Mouse (Mus musculus): ENCODE results near the gene Dnmbp. TPM values are rescaled to one million over a fixed set of nuclear protein-coding genes. Genes with fewer than 3 reads are reported as not detected.
A peak's percentile ranks its signal among the peaks of the same experiment; 100 is the strongest.

The Dnmbp gene
- polyA plus RNA-seq, 1 experiment from 2014 or later, result 19.2 TPM

DNA sequence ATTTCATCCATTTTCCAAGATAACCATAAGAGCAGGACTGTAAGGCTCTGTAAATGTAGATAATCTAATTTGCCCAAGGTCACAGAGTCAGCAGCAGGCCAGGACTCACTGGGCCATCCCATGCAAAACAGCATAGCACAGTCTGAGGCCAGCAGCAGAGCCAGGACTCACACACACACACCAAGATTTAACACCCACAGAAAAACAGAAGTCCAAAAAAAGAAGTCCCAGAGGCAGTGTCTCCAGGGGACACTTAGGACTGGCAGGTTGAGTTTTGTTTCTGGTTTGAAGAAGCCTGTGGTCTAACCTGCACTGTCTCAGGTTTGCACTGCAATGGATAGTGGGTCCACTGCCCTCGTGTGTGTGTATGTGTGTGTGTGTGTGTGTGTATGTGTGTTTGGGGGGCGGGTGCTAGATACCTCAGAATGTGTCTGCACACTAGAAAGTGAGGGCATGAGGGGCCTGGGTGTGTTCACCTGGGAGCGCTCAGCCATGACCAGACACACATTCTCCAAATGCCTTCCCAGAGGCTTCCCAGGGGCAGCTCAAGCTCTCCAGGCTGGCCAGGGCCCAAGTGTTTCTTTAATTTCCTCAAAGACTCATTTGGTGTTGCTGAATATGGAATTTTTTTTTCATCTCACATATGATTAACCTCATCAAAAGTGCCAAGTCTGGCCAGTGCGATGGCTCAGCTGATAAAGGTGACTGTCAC, 27.1 kb downstream of the Dnmbp start:
- no peak for TF ChIP-seq CTCF (IDR thresholded peaks at IDR 0.05; ENCODE audit: low read depth)
- H3K27ac ChIP-seq, result no peak overlapping the region
- no peak overlapping the region for H3K9ac ChIP-seq (ENCODE audit: low read depth, low read length)
- H3K27me3 ChIP-seq (ENCODE audit: insufficient read depth, low read length), result no peaks in the 10 kb centered on the region
- ATAC-seq (replicated peaks; ENCODE audit: low FRiP score, low read depth), result no peak; the same call in 1 of the 2 replicates
- H3K36me3 ChIP-seq (ENCODE audit: insufficient read depth, low read length), result 0 out of 2 replicates have a peak, but pooled peaks cover 13% of the 10 kb centered on the region
- no peak overlapping the region for H3K4me3 ChIP-seq (replicated peaks; ENCODE audit: low read depth, low read length)
- H3K4me2 ChIP-seq (ENCODE audit: low read length), result no peak overlapping the region
- no peaks in the 10 kb centered on the region for H3K9me3 ChIP-seq (replicated peaks; ENCODE audit: low read length)
- DNase-seq (ENCODE audit: low spot score), result no peak
- H3K4me1 ChIP-seq (replicated peaks; ENCODE audit: insufficient read depth, low read length), result 0 out of 2 replicates have a peak, but pooled peaks cover 7% of the 10 kb centered on the region
- WGBS, result 80% methylated on average over 4 of the region's 4 CpGs

DNA sequence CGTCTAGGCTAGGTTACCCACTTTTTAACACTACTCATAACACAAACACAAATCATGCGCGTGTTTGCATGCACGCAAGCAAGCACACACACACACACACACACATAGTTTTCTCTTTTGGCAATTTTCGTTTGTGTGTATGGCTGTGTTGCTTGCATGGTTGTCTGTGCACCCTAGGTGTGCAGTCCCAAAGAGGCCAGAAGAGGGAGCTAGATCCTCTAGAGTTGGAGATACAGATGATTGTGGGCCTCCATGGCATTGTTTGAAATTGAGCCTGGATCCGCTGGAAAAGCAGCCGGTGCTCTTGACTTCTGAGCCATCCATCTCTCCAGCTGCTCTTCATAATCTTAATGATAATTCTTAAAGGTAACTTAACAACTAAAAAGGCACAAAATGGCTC, 33.5 kb downstream of the Dnmbp start:
- no peak for DNase-seq (ENCODE audit: low spot score)
- no peak for ATAC-seq (replicated peaks; ENCODE audit: low FRiP score, low read depth)
- H3K27ac ChIP-seq, result no peak overlapping the region
- TF ChIP-seq CTCF (IDR thresholded peaks at IDR 0.05; ENCODE audit: low read depth), result peak; percentile 41; the same call in 1 of the 2 replicates
- no peaks in the 10 kb centered on the region for H3K9me3 ChIP-seq (replicated peaks; ENCODE audit: low read length)
- 94% methylated on average over 7 of the region's 7 CpGs for WGBS
- 0 out of 2 replicates have a peak, but pooled peaks cover 22% of the 10 kb centered on the region for H3K36me3 ChIP-seq (ENCODE audit: insufficient read depth, low read length)
- H3K27me3 ChIP-seq (ENCODE audit: insufficient read depth, low read length), result no peaks in the 10 kb centered on the region
- no peak overlapping the region for H3K9ac ChIP-seq (ENCODE audit: low read depth, low read length)
- no peaks in the 10 kb centered on the region for H3K4me1 ChIP-seq (replicated peaks; ENCODE audit: insufficient read depth, low read length)
- H3K4me3 ChIP-seq (replicated peaks; ENCODE audit: low read depth, low read length), result no peak overlapping the region
- no peak overlapping the region for H3K4me2 ChIP-seq (ENCODE audit: low read length)

DNA sequence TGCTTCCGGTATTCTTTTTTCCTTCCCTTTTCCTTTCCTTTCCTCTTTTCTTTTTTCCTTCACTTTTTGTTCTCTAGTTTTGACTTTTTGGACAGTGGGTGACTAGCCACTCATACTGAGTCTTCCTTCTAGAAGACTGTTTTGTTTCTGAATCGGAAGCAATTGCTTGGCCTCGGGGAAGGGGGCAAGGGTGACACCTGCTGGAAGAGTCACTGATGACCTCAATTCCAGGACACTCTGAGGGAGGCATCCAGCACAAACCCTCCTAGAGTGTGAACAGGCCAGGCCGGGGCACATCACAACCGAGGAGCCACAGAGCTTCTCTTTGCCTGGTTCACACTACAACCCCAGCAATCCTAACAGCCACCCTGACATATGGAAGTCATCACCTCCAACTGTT, 34.0 kb downstream of the Dnmbp start:
- Histone ChIP-seq H3K27ac (no peak overlapping the region), H3K27me3 (ENCODE audit: insufficient read depth, low read length) (no peaks in the 10 kb centered on the region), H3K4me1 (replicated peaks; ENCODE audit: insufficient read depth, low read length) (no peaks in the 10 kb centered on the region), H3K9ac (ENCODE audit: low read depth, low read length) (no peak overlapping the region), H3K36me3 (ENCODE audit: insufficient read depth, low read length) (0 out of 2 replicates have a peak, but pooled peaks cover 23% of the 10 kb centered on the region), H3K4me3 (replicated peaks; ENCODE audit: low read depth, low read length) (no peak overlapping the region), H3K9me3 (replicated peaks; ENCODE audit: low read length) (no peaks in the 10 kb centered on the region), H3K4me2 (ENCODE audit: low read length) (no peak overlapping the region)
- ATAC-seq (replicated peaks; ENCODE audit: low FRiP score, low read depth) (no peak), DNase-seq (ENCODE audit: low spot score) (no peak)
- TF ChIP-seq CTCF (IDR thresholded peaks at IDR 0.05; ENCODE audit: low read depth), result peak; percentile 72
- 42% methylated on average over 5 of the region's 5 CpGs for WGBS

DNA sequence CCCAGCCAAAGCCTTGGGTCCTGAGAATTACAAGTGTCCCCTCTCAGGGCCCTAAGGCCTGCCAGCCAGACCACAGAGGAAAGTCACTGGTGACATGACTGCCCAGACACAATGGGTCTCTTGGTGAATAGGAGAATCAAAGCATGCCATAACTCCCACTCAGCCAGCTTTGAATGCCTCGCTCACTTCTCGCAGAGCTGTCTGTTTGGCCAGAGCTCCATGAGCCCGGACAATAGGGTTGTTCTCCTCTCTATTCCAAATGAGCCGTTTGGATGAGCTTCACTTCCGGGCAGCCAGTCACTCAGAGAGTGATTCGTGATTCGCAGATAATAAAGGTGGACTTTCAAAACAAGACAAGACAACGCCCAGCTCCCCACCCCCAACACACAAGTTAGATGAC, 34.9 kb downstream of the Dnmbp start:
- WGBS, result 77% methylated on average over 8 of the region's 8 CpGs
- ATAC-seq (replicated peaks; ENCODE audit: low FRiP score, low read depth), result no peak
- H3K27me3 ChIP-seq (ENCODE audit: insufficient read depth, low read length), result no peaks in the 10 kb centered on the region
- no peak for TF ChIP-seq CTCF (IDR thresholded peaks at IDR 0.05; ENCODE audit: low read depth)
- no peak for DNase-seq (ENCODE audit: low spot score)
- H3K4me1 ChIP-seq (replicated peaks; ENCODE audit: insufficient read depth, low read length), result no peaks in the 10 kb centered on the region
- H3K36me3 ChIP-seq (ENCODE audit: insufficient read depth, low read length), result 0 out of 2 replicates have a peak, but pooled peaks cover 23% of the 10 kb centered on the region
- no peak overlapping the region for H3K27ac ChIP-seq
- H3K4me3 ChIP-seq (replicated peaks; ENCODE audit: low read depth, low read length), result no peak overlapping the region
- H3K9ac ChIP-seq (ENCODE audit: low read depth, low read length), result no peak overlapping the region
- H3K9me3 ChIP-seq (replicated peaks; ENCODE audit: low read length), result no peaks in the 10 kb centered on the region
- no peak overlapping the region for H3K4me2 ChIP-seq (ENCODE audit: low read length)

DNA sequence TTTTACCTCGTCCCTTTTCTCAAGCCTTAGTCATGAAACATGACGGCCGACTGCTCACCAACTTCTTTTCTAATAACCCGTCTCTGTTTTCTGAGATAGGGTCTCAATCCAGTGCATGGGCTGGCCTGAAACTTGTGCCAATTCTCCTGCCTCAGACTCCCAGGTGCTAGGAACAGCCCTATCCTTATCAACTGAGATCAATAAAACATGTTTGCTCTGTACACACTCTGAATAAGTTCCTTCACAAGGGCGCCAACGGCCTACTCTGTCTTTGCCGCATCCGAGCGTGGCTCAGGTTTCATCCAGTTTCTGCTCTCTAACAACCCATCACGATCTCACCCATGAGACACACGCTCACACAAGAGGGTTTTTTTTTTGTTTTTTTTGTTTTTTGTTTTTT, 35.7 kb downstream of the Dnmbp start:
- Histone ChIP-seq H3K4me2 (ENCODE audit: low read length) (no peak overlapping the region), H3K9ac (ENCODE audit: low read depth, low read length) (no peak overlapping the region), H3K27ac (no peak overlapping the region), H3K27me3 (ENCODE audit: insufficient read depth, low read length) (no peaks in the 10 kb centered on the region), H3K9me3 (replicated peaks; ENCODE audit: low read length) (no peaks in the 10 kb centered on the region), H3K4me3 (replicated peaks; ENCODE audit: low read depth, low read length) (no peak overlapping the region), H3K36me3 (ENCODE audit: insufficient read depth, low read length) (0 out of 2 replicates have a peak, but pooled peaks cover 21% of the 10 kb centered on the region), H3K4me1 (replicated peaks; ENCODE audit: insufficient read depth, low read length) (no peaks in the 10 kb centered on the region)
- TF ChIP-seq CTCF (IDR thresholded peaks at IDR 0.05; ENCODE audit: low read depth), result no peak
- no peak for DNase-seq (ENCODE audit: low spot score)
- 78% methylated on average over 11 of the region's 11 CpGs for WGBS
- ATAC-seq (replicated peaks; ENCODE audit: low FRiP score, low read depth), result no peak

DNA sequence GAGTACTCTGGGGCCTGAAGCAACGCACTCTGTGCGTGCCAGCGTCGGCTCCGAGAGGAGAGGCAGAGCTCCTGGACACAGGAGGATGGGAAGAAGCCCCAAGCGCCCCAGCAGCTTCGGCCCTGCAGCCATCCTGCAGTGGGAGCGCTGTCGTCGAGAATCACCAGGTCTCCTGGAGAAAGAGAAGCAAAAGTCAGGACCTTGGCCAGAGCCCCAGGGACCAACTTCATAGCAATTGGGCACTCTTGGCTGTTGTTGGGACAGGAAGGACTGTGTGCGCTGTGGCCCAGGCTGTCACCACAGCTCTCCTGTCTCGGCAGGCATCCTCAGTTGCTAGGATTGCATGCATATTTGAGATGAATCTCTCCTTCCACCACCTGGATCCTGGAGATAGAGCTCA, 37.1 kb downstream of the Dnmbp start:
- ATAC-seq (replicated peaks; ENCODE audit: low FRiP score, low read depth), result no peak

More for the DNA sequence above, 37.1 kb downstream of the Dnmbp start:
- H3K27ac ChIP-seq, result no peak overlapping the region
- H3K36me3 ChIP-seq (ENCODE audit: insufficient read depth, low read length), result 0 out of 2 replicates have a peak, but pooled peaks cover 14% of the 10 kb centered on the region
- no peak for TF ChIP-seq CTCF (IDR thresholded peaks at IDR 0.05; ENCODE audit: low read depth)
- no peak overlapping the region for H3K4me3 ChIP-seq (replicated peaks; ENCODE audit: low read depth, low read length)
- 58% methylated on average over 12 of the region's 12 CpGs for WGBS
- no peak overlapping the region for H3K9ac ChIP-seq (ENCODE audit: low read depth, low read length)
- H3K9me3 ChIP-seq (replicated peaks; ENCODE audit: low read length), result no peaks in the 10 kb centered on the region
- DNase-seq (ENCODE audit: low spot score), result no peak
- no peaks in the 10 kb centered on the region for H3K27me3 ChIP-seq (ENCODE audit: insufficient read depth, low read length)
- no peak overlapping the region for H3K4me2 ChIP-seq (ENCODE audit: low read length)
- no peaks in the 10 kb centered on the region for H3K4me1 ChIP-seq (replicated peaks; ENCODE audit: insufficient read depth, low read length)
